Mouse (Mus musculus) kidney, adult 18-20 months (tissue): ENCODE measurements around the gene Gm20388.
A peak's percentile ranks its signal among the peaks of the same experiment; 100 is the strongest.
"Not testable (repeated sequence)": the region's sequence is repeated elsewhere in the genome, so short reads cannot be mapped to it uniquely, and the experiment has no call there.

ENCODE experiments used
- DNase-seq: peaks from one replicate; pipeline ENCODE4 v3.0.0; 2021

Gm20388 gene

GRCm38 (mm10) chr8:123925671-123926070, 4015.0 kb downstream of the Gm20388 start:
- no peak for DNase-seq

- DNase-seq: no peak
Observed at GRCm38 (mm10) chr8:123929026-123929425, 4018.4 kb downstream of the Gm20388 start.

- DNase-seq: peak; percentile 100
Observed at GRCm38 (mm10) chr8:123948942-123949685, 4038.5 kb downstream of the Gm20388 start, which contains the start of gene Nup133. Gene Nup133 (minus strand): TSS chr8:123949265.

GRCm38 (mm10) chr8:123949686-123949986, 4039.0 kb downstream of the Gm20388 start:
- DNase-seq: no peak

- DNase-seq: peak; percentile 73
Observed at GRCm38 (mm10) chr8:123950077-123950802, 4039.6 kb downstream of the Gm20388 start.

GRCm38 (mm10) chr8:123953686-123954085, 4043.0 kb downstream of the Gm20388 start:
- DNase-seq: no peak

- DNase-seq: no peak
Observed at GRCm38 (mm10) chr8:123954246-123954645, 4043.6 kb downstream of the Gm20388 start.

- peak; percentile 13 for DNase-seq
Observed at GRCm38 (mm10) chr8:123958130-123958529, 4047.5 kb downstream of the Gm20388 start.

GRCm38 (mm10) chr8:123959473-123959872, 4048.8 kb downstream of the Gm20388 start:
- no peak for DNase-seq

- DNase-seq: no peak
Observed at GRCm38 (mm10) chr8:123960056-123960455, 4049.4 kb downstream of the Gm20388 start.

- DNase-seq: not testable (repeated sequence)
Observed at GRCm38 (mm10) chr8:123960556-123960955, 4049.9 kb downstream of the Gm20388 start.

GRCm38 (mm10) chr8:123961371-123961770, 4050.7 kb downstream of the Gm20388 start:
- DNase-seq: no peak

GRCm38 (mm10) chr8:123966896-123967295, 4056.3 kb downstream of the Gm20388 start:
- no peak for DNase-seq

GRCm38 (mm10) chr8:123973495-123973894, 4062.9 kb downstream of the Gm20388 start:
- DNase-seq: peak; percentile 27

GRCm38 (mm10) chr8:123977499-123977898, 4066.9 kb downstream of the Gm20388 start:
- no peak for DNase-seq

GRCm38 (mm10) chr8:123978166-123978838, 4067.7 kb downstream of the Gm20388 start:
- no peak for DNase-seq

GRCm38 (mm10) chr8:123978926-123979325, 4068.3 kb downstream of the Gm20388 start:
- DNase-seq: no peak

GRCm38 (mm10) chr8:123980239-123980638, 4069.6 kb downstream of the Gm20388 start:
- no peak for DNase-seq

- DNase-seq: peak; percentile 13
Observed at GRCm38 (mm10) chr8:123981674-123982073, 4071.0 kb downstream of the Gm20388 start.

GRCm38 (mm10) chr8:123982291-123982793, 4071.7 kb downstream of the Gm20388 start:
- peak; percentile 61 for DNase-seq

GRCm38 (mm10) chr8:123982826-123983400, 4072.3 kb downstream of the Gm20388 start, which contains the start of gene Abcb10:
Gene Abcb10 (minus strand): TSS chr8:123983122.
- DNase-seq: peak; percentile 92

GRCm38 (mm10) chr8:123988605-123989038, 4078.0 kb downstream of the Gm20388 start:
- no peak for DNase-seq

- DNase-seq: no peak
Observed at GRCm38 (mm10) chr8:123989128-123989527, 4078.5 kb downstream of the Gm20388 start.
